Mouse (Mus musculus) neural tube, embryonic 14.5 days (tissue): ENCODE results near the gene Gm17268. TPM values are rescaled to one million over a fixed set of nuclear protein-coding genes. Genes with fewer than 3 reads are reported as not detected.

ENCODE experiments used
- ATAC-seq: fragments of 200-750 bp; cut with Nextera tagmentation; 2 replicates; pipeline ENCODE4 v1.8.0; 2017; ENCODE audit warnings: low read depth, mild to moderate bottlenecking, moderate TSS enrichment, moderate library complexity
- H3K27ac ChIP-seq: fragments of 300-500 bp; sonication (generic); 2 replicates; pipeline ENCODE4 v1.5.1; 2014; ENCODE audit warnings: low read depth, mild to moderate bottlenecking, control low read depth, low read length, moderate library complexity, mixed read lengths
- H3K27me3 ChIP-seq: fragments of 300-500 bp; sonication (generic); 2 replicates; pipeline ENCODE4 v1.6.1; 2014; ENCODE audit warnings: low read length; ENCODE audit not compliant: control insufficient read depth, insufficient read depth
- H3K36me3 ChIP-seq: fragments of 300-500 bp; sonication (generic); 2 replicates; pipeline ENCODE4 v1.6.1; 2014; ENCODE audit warnings: low read length, mixed read lengths; ENCODE audit not compliant: control insufficient read depth, insufficient read depth
- H3K4me1 ChIP-seq: fragments of 300-500 bp; sonication (generic); 2 replicates; pipeline ENCODE4 v1.6.1; 2014; ENCODE audit warnings: low read length; ENCODE audit not compliant: control insufficient read depth, insufficient read depth
- H3K4me2 ChIP-seq: fragments of 300-500 bp; sonication (generic); 2 replicates; pipeline ENCODE4 v1.6.1; 2014; ENCODE audit warnings: mild to moderate bottlenecking, low read depth, low read length, control low read depth
- H3K4me3 ChIP-seq: fragments of 300-500 bp; sonication (generic); 2 replicates; pipeline ENCODE4 v1.5.1; 2014; ENCODE audit warnings: low read depth, low read length, control low read depth, mixed read lengths
- H3K9ac ChIP-seq: fragments of 300-500 bp; sonication (generic); replicated peaks from 2 replicates; pipeline ENCODE4 v1.6.1; 2014; ENCODE audit warnings: low read depth, mild to moderate bottlenecking, control low read depth, low read length, mixed read lengths
- H3K9me3 ChIP-seq: fragments of 300-500 bp; sonication (generic); 2 replicates; pipeline ENCODE4 v1.6.1; 2016; ENCODE audit warnings: low read length; ENCODE audit not compliant: control insufficient read depth
- WGBS: fragments of 180-500 bp; shearing (Covaris S2); extraction: QIAGEN DNeasy Blood & Tissue Kit; methylation state at CpG from one replicate; pipeline ENCODE4 v1.1.7; 2014; 5-methylcytosine and 5-hydroxymethylcytosine counted together
- polyA plus RNA-seq: library from polyadenylated mRNA; unstranded; fragments of >200 nt; fragmentation: Nextera tagmentation; extraction: Ambion mirVana; gene quantifications from 2 replicates; pipeline ENCODE4 v1.2.1, GENCODE M21; 2014

Gene Gm17268
- not detected in 2 replicates for polyA plus RNA-seq

DNA sequence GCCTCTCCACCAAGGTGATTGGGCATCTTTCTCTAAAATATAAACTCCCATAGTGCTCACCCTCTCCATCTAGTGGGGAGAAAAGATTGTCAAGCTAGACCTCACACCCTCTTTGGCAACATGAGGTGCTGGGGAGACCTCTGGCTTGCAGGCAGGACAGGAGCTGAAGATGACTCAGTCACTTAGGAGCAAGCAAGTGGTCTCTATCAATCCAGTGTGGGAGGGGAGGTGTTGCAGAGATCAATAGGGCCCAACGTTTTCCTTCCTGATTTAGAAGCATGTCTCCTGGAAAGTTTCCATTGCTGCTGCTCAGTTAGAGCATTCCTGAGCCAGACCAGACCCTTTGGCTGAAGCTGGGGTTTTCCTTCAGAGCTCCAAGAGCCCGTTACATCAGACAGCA is at the start of gene Gm17268:
Gm17268 (minus strand) TSS at position 28 of the 400 bp plus-strand sequence.
- Histone ChIP-seq H3K36me3 (no peaks in the 10 kb centered on the region), H3K27ac (no peak within 1 kb of the TSS), H3K4me2 (no peak within 1 kb of the TSS), H3K27me3 (no peaks in the 10 kb centered on the region), H3K4me3 (no peak within 1 kb of the TSS), H3K9me3 (no peaks in the 10 kb centered on the region), H3K4me1 (no peaks in the 10 kb centered on the region; the same call in 1 of the 2 replicates), H3K9ac (no peak within 1 kb of the TSS)
- WGBS: 54% methylated on average over 2 of the region's 2 CpGs
- no peak for ATAC-seq

- Histone ChIP-seq H3K27me3 (no peaks in the 10 kb centered on the region), H3K4me1 (no peaks in the 10 kb centered on the region), H3K9ac (no peak overlapping the region), H3K4me3 (no peak overlapping the region), H3K27ac (no peak overlapping the region), H3K36me3 (no peaks in the 10 kb centered on the region), H3K9me3 (no peaks in the 10 kb centered on the region), H3K4me2 (no peak overlapping the region)
- WGBS: 61% methylated on average over 3 of the region's 3 CpGs
- ATAC-seq: no peak
These were observed 46.0 kb upstream of the Gm17268 start for GRCm38 (mm10) chr11:82084360-82084759.

DNA sequence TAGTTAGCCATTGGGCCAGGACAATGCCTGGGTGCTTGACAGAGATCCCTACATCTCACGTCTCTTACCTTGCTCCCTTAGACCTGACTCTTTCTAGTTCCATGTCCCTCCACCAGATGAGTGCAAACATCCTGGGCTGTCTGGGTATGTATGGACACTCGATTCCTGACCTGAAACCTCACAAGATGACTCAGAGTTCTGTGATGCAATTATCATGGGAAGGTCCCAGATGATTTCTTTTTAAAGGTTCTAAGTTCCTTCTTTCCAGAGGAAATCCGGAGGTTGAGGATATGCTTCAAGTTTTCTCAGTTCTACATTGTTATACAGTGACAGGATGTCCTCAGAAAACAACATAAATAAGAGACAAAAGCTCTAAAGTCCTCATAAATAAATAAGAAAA is 42.5 kb upstream of the Gm17268 start:
- WGBS: 85% methylated on average over 3 of the region's 3 CpGs
- Histone ChIP-seq H3K4me3 (no peak overlapping the region), H3K36me3 (no peaks in the 10 kb centered on the region), H3K9me3 (no peaks in the 10 kb centered on the region), H3K9ac (no peak overlapping the region), H3K4me1 (no peaks in the 10 kb centered on the region), H3K27ac (no peak overlapping the region), H3K27me3 (no peaks in the 10 kb centered on the region), H3K4me2 (no peak overlapping the region)
- no peak for ATAC-seq

DNA sequence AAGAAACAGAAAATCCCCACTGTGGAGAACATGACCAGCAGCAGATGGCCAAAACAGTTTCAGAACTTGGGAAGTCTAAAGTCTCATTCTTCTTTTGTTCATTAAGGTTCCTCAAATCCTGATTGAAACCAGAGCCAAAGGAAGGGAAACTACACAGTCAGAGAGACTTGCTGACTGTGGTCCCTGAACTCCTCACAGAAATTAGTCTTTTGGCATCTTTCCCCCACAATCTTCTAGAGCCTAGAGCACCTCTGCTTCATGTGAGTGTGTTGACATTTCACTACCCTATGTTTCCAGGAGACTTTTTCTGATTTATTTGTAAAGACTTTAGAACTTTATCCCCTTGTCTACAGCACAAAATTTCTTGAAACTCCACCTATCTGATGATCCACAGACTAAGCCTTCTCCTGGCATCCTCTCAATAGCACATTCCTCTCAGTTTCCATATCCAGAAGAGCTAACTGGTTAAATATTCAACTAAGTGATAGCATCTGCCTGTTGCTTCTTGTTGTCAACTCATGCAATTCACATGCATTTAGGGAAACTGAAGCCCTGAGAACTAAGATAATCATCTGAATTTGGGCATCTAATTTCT is 39.9 kb upstream of the Gm17268 start:
- no peak overlapping the region for H3K4me3 ChIP-seq
- no peaks in the 10 kb centered on the region for H3K4me1 ChIP-seq
- H3K9me3 ChIP-seq: no peaks in the 10 kb centered on the region
- H3K9ac ChIP-seq: no peak overlapping the region
- no peaks in the 10 kb centered on the region for H3K36me3 ChIP-seq
- no peak for ATAC-seq
- H3K4me2 ChIP-seq: no peak overlapping the region
- no peak overlapping the region for H3K27ac ChIP-seq
- no peaks in the 10 kb centered on the region for H3K27me3 ChIP-seq

DNA sequence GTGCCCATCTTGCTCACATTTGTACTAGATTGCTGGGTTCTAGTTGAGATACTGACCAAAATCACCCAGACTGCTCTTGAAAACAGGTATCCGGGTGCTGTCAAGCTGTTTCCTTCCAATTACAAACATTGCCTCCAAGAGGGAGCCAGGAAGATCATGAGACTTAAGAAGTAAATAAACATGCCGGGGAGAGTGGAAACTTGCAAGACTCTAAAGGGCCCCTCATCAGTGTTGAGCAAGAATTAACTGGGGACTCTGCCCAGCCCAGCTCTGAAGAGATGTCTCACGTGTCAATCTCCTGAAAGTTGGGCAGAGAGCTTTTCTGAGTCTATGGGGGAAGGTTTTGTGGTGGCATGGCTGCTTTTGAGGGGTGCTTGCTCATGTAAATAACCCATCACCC is 38.7 kb upstream of the Gm17268 start:
- Histone ChIP-seq H3K36me3 (no peaks in the 10 kb centered on the region), H3K27ac (no peak overlapping the region), H3K4me1 (no peaks in the 10 kb centered on the region), H3K9me3 (no peaks in the 10 kb centered on the region), H3K27me3 (no peaks in the 10 kb centered on the region), H3K4me2 (no peak overlapping the region), H3K9ac (no peak overlapping the region), H3K4me3 (no peak overlapping the region)
- no peak for ATAC-seq
- WGBS: 73% methylated on average over 3 of the region's 3 CpGs

GRCm38 (mm10) chr11:82073686-82074085 is 35.3 kb upstream of the Gm17268 start:
- H3K9ac ChIP-seq: no peak overlapping the region
- H3K9me3 ChIP-seq: no peaks in the 10 kb centered on the region
- no peak overlapping the region for H3K4me3 ChIP-seq
- no peaks in the 10 kb centered on the region for H3K4me1 ChIP-seq
- 94% methylated on average over 3 of the region's 3 CpGs for WGBS
- no peak overlapping the region for H3K4me2 ChIP-seq
- ATAC-seq: no peak
- H3K27me3 ChIP-seq: no peaks in the 10 kb centered on the region
- H3K36me3 ChIP-seq: no peaks in the 10 kb centered on the region
- H3K27ac ChIP-seq: no peak overlapping the region

DNA sequence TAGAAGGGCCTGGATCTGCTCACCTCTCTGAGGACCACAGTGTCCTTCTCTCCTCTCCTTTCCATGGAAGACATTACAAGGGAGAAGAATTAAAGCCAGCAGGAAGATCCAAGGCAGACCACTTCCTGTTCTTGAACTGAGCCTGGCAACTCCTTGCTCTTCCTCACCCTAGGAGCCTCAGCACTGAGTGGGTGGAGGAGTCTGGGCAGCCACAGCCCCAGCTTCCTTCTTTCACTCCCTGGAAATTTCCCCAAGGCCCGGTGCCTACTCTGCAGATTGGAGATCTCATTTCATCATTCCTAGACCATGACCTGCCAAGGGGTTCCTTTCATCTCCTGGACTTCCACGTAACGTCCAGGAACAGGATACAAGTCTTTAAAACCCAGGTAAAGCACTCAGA is 34.6 kb upstream of the Gm17268 start:
- Histone ChIP-seq H3K27me3 (no peaks in the 10 kb centered on the region), H3K27ac (no peak overlapping the region), H3K9ac (no peak overlapping the region), H3K9me3 (no peaks in the 10 kb centered on the region), H3K4me1 (no peaks in the 10 kb centered on the region), H3K4me2 (no peak overlapping the region), H3K4me3 (no peak overlapping the region), H3K36me3 (no peaks in the 10 kb centered on the region)
- ATAC-seq: no peak
- WGBS: 80% methylated on average over 3 of the region's 3 CpGs

- Histone ChIP-seq H3K9me3 (no peaks in the 10 kb centered on the region), H3K36me3 (no peaks in the 10 kb centered on the region), H3K27ac (no peak overlapping the region), H3K4me1 (no peaks in the 10 kb centered on the region), H3K4me3 (no peak overlapping the region), H3K4me2 (no peak overlapping the region), H3K27me3 (no peaks in the 10 kb centered on the region), H3K9ac (no peak overlapping the region)
- no peak for ATAC-seq
- 89% methylated on average over 1 of the region's 1 CpGs for WGBS
These were observed 34.0 kb upstream of the Gm17268 start for GRCm38 (mm10) chr11:82072374-82072773.

DNA sequence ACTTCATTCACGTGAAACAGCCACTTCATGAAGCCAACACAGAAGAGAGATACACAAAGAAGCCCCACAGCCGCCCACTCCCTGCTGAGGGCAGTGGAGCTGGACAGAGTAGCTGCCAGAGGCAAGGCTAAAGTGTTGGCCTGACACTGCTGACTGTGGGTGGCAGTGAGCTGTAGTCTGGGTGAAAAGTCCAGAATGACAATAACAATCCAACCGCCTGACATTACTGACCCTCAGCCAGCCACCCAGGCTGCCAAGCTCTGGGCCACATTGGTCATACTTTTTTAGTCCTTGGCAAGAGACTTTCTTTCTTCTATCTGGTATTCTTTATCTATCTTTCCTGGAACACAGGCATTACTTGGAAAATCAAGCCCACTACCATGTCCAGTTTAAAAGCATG is 32.7 kb upstream of the Gm17268 start:
- Histone ChIP-seq H3K9me3 (no peaks in the 10 kb centered on the region), H3K4me3 (no peak overlapping the region), H3K9ac (no peak overlapping the region), H3K4me2 (no peak overlapping the region), H3K36me3 (no peaks in the 10 kb centered on the region), H3K4me1 (no peaks in the 10 kb centered on the region), H3K27ac (no peak overlapping the region), H3K27me3 (no peaks in the 10 kb centered on the region)
- 85% methylated on average over 3 of the region's 3 CpGs for WGBS
- ATAC-seq: no peak
